Mouse (Mus musculus) intestine, embryonic 16.5 days (tissue): ENCODE results near the gene Nabp2. TPM values are rescaled to one million over a fixed set of nuclear protein-coding genes. Genes with fewer than 3 reads are reported as not detected.

Source experiments
- ATAC-seq: fragments of 200-750 bp; cut with Nextera tagmentation; 2 replicates; pipeline ENCODE4 v1.8.0; 2017; ENCODE audit warnings: moderate TSS enrichment, moderate library complexity
- H3K27ac ChIP-seq: fragments of 300-500 bp; sonication (generic); 2 replicates; pipeline ENCODE4 v1.5.1; 2014; ENCODE audit warnings: mild to moderate bottlenecking, low read length
- H3K27me3 ChIP-seq: fragments of 300-500 bp; sonication (generic); replicated peaks from 2 replicates; pipeline ENCODE4 v1.6.1; 2014; ENCODE audit warnings: low read length, control low read depth, mixed read lengths; ENCODE audit not compliant: control insufficient read depth, insufficient read depth
- H3K36me3 ChIP-seq: fragments of 300-500 bp; sonication (generic); 2 replicates; pipeline ENCODE4 v1.6.1; 2014; ENCODE audit warnings: low read length, control low read depth; ENCODE audit not compliant: control insufficient read depth, insufficient read depth
- H3K4me1 ChIP-seq: fragments of 300-500 bp; sonication (generic); 2 replicates; pipeline ENCODE4 v1.6.1; 2014; ENCODE audit warnings: low read length, control low read depth, mixed read lengths; ENCODE audit not compliant: control insufficient read depth, insufficient read depth
- H3K4me2 ChIP-seq: fragments of 300-500 bp; sonication (generic); 2 replicates; pipeline ENCODE4 v1.6.1; 2014; ENCODE audit warnings: low read depth, low read length, control low read depth
- H3K4me3 ChIP-seq: fragments of 300-500 bp; sonication (generic); 2 replicates; pipeline ENCODE4 v1.5.1; 2014; ENCODE audit warnings: mild to moderate bottlenecking, low read length
- H3K9ac ChIP-seq: fragments of 300-500 bp; sonication (generic); 2 replicates; pipeline ENCODE4 v1.6.1; 2014; ENCODE audit warnings: low read depth, low read length
- H3K9me3 ChIP-seq: fragments of 300-500 bp; sonication (generic); 2 replicates; pipeline ENCODE4 v1.6.1; 2016; ENCODE audit warnings: low read length, control low read depth; ENCODE audit not compliant: control insufficient read depth
- WGBS: fragments of 180-500 bp; shearing (Covaris S2); extraction: QIAGEN DNeasy Blood & Tissue Kit; methylation state at CpG from one replicate; pipeline ENCODE4 v1.1.7; 2014; 5-methylcytosine and 5-hydroxymethylcytosine counted together
- polyA plus RNA-seq: library from polyadenylated mRNA; unstranded; fragments of >200 nt; fragmentation: Nextera tagmentation; extraction: Ambion mirVana; gene quantifications from 2 replicates; pipeline ENCODE4 v1.2.1, GENCODE M21; 2015

The Nabp2 gene
- polyA plus RNA-seq: 104 TPM in 2 replicates

DNA sequence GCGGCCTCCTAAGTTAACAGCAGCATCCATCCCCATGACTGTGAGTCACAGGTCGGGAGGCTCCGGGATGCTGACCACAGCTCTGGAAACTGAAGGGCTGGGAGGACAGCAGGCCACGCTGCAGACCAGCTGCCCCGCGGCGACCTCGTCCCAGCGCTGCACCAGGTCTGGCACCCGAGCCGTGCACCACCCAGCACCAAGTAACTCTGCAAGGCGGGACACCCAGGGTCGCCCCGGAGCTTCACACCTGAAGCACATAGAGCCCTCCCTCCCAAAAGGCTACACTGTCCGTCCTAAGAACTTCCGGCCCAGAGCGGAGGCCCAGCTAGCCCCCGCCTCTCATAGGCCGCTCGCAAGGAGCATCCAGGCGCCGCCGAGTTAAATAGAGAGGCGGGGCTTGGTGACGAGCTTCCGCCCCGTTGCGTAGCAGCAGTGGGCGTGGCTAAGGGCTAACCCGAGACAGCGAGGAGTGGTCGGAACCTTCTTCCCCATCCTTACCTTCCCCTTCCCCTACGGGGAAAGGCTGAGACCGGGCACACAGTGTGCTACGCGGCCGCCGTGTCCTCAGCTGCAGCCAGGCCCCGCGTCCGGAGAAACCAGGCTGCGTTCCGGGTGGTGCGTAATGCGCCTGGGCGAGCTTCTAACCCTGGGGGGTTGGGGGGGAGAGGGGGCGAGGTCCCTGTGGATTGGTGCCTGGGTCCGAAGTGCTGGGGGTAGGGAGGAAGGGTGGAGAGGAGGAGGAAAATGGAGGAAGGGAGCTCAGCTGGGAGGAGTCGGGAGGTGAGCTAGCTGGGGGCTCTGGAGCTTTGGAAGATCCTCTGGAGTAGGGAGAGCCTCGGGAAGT, at the start of gene Nabp2, which contains the start of gene Rnf41:
TSS of gene Nabp2 (minus strand) at position 282 of the 844 bp plus-strand sequence.
TSS of gene Rnf41 (plus strand) at position 447 of the 844 bp plus-strand sequence.
- Histone ChIP-seq H3K9me3 (no peaks in the 10 kb centered on the region), H3K4me2 (peak within 1 kb of the TSS; percentile 93), H3K4me1 (peaks cover 38% of the 10 kb centered on the region), H3K4me3 (peak within 1 kb of the TSS; percentile 95), H3K27ac (peak within 1 kb of the TSS; percentile 97), H3K36me3 (no peaks in the 10 kb centered on the region; the same call in 1 of the 2 replicates), H3K9ac (peak within 1 kb of the TSS; percentile 92), H3K27me3 (no peaks in the 10 kb centered on the region)
- ATAC-seq: peak; percentile 87
- 0% methylated on average over 50 of the region's 50 CpGs for WGBS

DNA sequence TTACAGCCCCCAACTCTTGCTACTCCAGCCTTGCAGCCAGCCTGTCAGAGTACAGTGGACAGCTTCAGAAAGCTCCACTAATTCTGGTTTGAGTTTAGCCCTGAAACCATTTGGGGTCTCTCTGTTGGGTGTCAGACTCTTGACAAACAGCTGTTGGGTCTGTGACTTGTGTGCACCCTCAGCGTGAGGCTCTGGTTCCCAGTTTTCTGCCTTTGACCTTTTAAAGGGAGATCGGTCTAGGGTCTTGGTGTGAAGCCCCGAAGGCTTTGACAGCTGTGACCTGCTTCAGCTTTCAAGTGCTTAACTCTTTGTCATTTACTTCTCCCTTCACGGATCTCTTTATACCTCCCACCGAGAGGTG, 49.0 kb upstream of the Nabp2 start:
- Histone ChIP-seq H3K27ac (peak overlapping the region; percentile 98), H3K4me2 (peak overlapping the region; percentile 72), H3K36me3 (peaks cover 22% of the 10 kb centered on the region), H3K9me3 (no peaks in the 10 kb centered on the region), H3K4me1 (peaks cover 12% of the 10 kb centered on the region; the same call in 1 of the 2 replicates), H3K9ac (peak overlapping the region; percentile 92), H3K4me3 (peak overlapping the region; percentile 92), H3K27me3 (no peaks in the 10 kb centered on the region)
- no peak for ATAC-seq
- WGBS: 1% methylated on average over 5 of the region's 5 CpGs

GRCm38 (mm10) chr10:128459409-128460269, 48.3 kb upstream of the Nabp2 start:
- H3K4me1 ChIP-seq: peaks cover 12% of the 10 kb centered on the region; the same call in 1 of the 2 replicates
- peak overlapping the region; percentile 92 for H3K9ac ChIP-seq
- H3K27me3 ChIP-seq: no peaks in the 10 kb centered on the region
- H3K4me3 ChIP-seq: peak overlapping the region; percentile 92
- H3K4me2 ChIP-seq: peak overlapping the region; percentile 72
- H3K36me3 ChIP-seq: peaks cover 18% of the 10 kb centered on the region
- under 1% methylated on average over 21 of the region's 67 CpGs for WGBS
- H3K9me3 ChIP-seq: no peaks in the 10 kb centered on the region
- ATAC-seq: peak; percentile 75
- peak overlapping the region; percentile 98 for H3K27ac ChIP-seq

DNA sequence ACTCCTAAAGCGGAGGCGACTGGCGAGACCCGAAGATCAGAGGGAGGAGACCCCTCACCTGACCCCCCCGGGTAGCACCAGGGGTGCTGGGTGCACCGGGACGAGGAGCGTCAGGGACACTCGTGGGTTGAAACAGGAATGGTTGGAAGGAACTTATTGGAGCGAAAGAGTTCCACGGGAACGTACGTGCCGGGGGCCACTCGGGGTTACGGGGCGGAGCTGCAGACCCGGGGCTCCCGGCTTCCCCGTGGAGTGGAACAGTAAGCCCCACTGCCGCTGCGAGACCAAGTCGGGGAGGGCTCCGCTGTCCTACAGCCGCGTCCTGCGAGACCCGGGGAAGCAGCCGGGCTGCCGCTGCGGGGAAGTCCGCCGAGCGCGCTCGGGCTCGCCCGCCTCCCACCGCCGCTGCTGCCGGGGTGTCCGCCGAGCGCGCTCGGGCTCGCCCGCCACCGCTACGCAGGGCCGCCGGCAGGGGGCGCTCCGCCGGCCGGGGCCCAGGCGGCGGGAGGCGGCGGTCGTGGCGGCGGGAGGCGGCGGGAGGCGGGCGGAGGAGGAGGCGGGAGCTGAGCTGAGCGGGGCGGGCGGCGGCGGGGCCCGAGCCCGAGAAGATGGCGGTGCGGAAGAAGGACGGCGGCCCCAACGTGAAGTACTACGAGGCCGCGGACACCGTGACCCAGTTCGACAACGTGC, 47.6 kb upstream of the Nabp2 start, which contains the start of gene Smarcc2:
TSS of gene Smarcc2 (plus strand) at position 530 of the 690 bp plus-strand sequence.
- under 1% methylated on average over 80 of the region's 86 CpGs for WGBS
- peak within 1 kb of the TSS; percentile 72 for H3K4me2 ChIP-seq

DNA sequence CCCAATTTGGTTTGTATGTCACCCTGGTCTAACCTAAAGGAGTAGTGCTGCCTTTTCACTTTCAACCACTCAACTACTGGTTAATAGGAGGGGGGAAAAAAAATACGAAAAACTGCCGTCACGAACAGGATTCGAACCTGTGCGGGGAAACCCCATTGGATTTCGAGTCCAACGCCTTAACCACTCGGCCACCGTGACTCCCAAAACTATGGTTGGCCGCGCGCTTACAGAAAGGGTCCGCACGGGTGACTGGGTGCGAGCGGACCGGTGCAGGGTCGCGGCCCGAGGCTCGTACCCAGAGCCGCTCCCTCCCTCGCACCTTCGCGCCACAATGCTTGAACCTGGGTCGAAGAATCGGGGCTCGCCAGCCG, 47.0 kb upstream of the Nabp2 start:
- Histone ChIP-seq H3K27me3 (no peaks in the 10 kb centered on the region), H3K36me3 (peaks cover 7% of the 10 kb centered on the region), H3K27ac (peak overlapping the region; percentile 98), H3K4me1 (peaks cover 12% of the 10 kb centered on the region; the same call in 1 of the 2 replicates), H3K4me3 (peak overlapping the region; percentile 92), H3K9ac (peak overlapping the region; percentile 92), H3K4me2 (peak overlapping the region; percentile 54), H3K9me3 (no peaks in the 10 kb centered on the region)
- 0% methylated on average over 29 of the region's 29 CpGs for WGBS
- peak; percentile 66 for ATAC-seq

More for the DNA sequence above, 47.6 kb upstream of the Nabp2 start, which contains the start of gene Smarcc2:
- Histone ChIP-seq H3K4me1 (peaks cover 12% of the 10 kb centered on the region; the same call in 1 of the 2 replicates), H3K27ac (peak within 1 kb of the TSS; percentile 98), H3K4me3 (peak within 1 kb of the TSS; percentile 92), H3K9me3 (no peaks in the 10 kb centered on the region), H3K36me3 (peaks cover 11% of the 10 kb centered on the region), H3K9ac (peak within 1 kb of the TSS; percentile 92), H3K27me3 (no peaks in the 10 kb centered on the region)
- ATAC-seq: peak; percentile 86

DNA sequence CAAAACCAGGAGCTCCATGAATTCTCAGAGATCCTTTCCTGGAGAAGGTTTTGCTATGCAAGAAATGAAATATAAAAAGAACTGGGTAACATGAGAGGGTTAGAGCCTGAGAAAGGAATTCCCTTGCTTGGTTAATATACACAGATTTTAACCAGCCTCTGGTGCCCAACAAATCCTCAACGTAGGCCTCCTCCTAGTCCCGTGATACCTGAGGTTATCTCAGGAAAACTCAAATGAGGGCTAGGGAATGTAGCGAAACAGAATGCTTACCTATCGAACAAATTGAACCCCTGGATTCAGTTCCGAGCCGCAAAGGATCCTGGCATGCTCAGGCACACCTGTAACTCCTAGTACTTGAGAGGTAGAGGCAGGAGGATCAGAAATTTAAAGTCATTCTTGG, 46.4 kb upstream of the Nabp2 start:
- 85% methylated on average over 6 of the region's 6 CpGs for WGBS
- H3K4me3 ChIP-seq: no peak overlapping the region

GRCm38 (mm10) chr10:128455280-128455679, 44.0 kb upstream of the Nabp2 start:
- Histone ChIP-seq H3K9ac (no peak overlapping the region), H3K27ac (no peak overlapping the region), H3K36me3 (no peaks in the 10 kb centered on the region), H3K4me3 (no peak overlapping the region), H3K27me3 (no peaks in the 10 kb centered on the region), H3K4me2 (peak overlapping the region; percentile 22; the same call in 1 of the 2 replicates), H3K4me1 (peaks cover 1% of the 10 kb centered on the region; the same call in 1 of the 2 replicates), H3K9me3 (no peaks in the 10 kb centered on the region)
- WGBS: 1% methylated on average over 6 of the region's 6 CpGs
- ATAC-seq: no peak

More for the DNA sequence above, 46.4 kb upstream of the Nabp2 start:
- Histone ChIP-seq H3K4me2 (no peak overlapping the region), H3K4me1 (peaks cover 12% of the 10 kb centered on the region; the same call in 1 of the 2 replicates), H3K36me3 (peaks cover 4% of the 10 kb centered on the region; the same call in 1 of the 2 replicates), H3K9me3 (no peaks in the 10 kb centered on the region), H3K27me3 (no peaks in the 10 kb centered on the region), H3K9ac (no peak overlapping the region), H3K27ac (no peak overlapping the region)
- no peak for ATAC-seq

- no peak overlapping the region for H3K9ac ChIP-seq
- H3K4me3 ChIP-seq: no peak overlapping the region
- WGBS: 81% methylated on average over 3 of the region's 3 CpGs
- no peak overlapping the region for H3K27ac ChIP-seq
- no peaks in the 10 kb centered on the region for H3K27me3 ChIP-seq
- no peaks in the 10 kb centered on the region for H3K9me3 ChIP-seq
- H3K4me1 ChIP-seq: no peaks in the 10 kb centered on the region
- no peak overlapping the region for H3K4me2 ChIP-seq
- H3K36me3 ChIP-seq: no peaks in the 10 kb centered on the region
- no peak for ATAC-seq
Measured at GRCm38 (mm10) chr10:128454471-128454870, 43.2 kb upstream of the Nabp2 start.
